Mouse (Mus musculus): ENCODE results near the gene Gm21887. TPM values are rescaled to one million over a fixed set of nuclear protein-coding genes. Genes with fewer than 3 reads are reported as not detected.
A peak's percentile ranks its signal among the peaks of the same experiment; 100 is the strongest.
"Not testable (repeated sequence)": the region's sequence is repeated elsewhere in the genome, so short reads cannot be mapped to it uniquely, and the experiment has no call there.

Gene Gm21887
- polyA plus RNA-seq, 1 experiment: 9.0 TPM

DNA sequence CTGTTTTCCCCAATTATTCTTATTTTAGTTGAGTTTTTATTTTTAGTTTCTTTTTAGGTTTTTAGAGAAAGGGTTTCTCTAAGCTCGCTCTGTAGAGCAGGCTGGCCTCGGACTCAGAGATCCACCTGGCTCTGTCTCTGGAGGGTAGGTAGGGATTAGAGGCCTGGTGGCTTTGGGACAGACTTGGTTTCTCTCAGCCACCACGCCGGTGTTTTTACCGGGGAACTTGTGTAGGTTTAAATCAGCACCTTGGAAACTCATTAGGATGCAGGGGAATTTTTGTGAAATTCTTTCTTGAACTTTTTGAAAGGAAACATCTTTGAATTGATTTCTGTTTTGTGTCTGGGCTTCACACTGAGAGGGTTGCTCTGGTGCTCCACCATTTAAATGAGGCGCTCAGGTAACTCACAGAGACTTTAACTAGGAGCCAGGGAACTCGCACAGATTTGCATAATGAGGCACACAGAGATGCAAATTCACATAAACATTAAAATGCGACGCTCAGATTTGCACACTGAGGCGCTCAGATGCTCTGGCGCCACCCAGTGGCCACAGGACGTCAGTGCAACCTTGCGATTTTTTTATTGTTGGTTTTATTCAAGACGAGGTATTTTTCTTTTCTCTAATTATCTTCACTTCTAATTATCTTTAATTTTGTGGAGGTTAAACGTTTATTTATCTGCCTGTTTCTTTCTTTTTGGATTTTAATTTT lies 12.4 kb downstream of the Gm21887 start:
- not testable (repeated sequence) for H3K27ac ChIP-seq (ENCODE audit: insufficient read depth, low read depth, low read length); H3K27me3 ChIP-seq (ENCODE audit: control insufficient read depth, insufficient read depth, low read length); H3K4me3 ChIP-seq (ENCODE audit: low read depth, low read length); H3K4me1 ChIP-seq (ENCODE audit: control insufficient read depth, insufficient read depth, insufficient read length, low read length)
- peak; percentile 64; the same call in 1 of the 2 replicates for TF ChIP-seq CTCF (IDR thresholded peaks at IDR 0.05; ENCODE audit: extremely low read depth, insufficient read length, insufficient replicate concordance, low read depth, low read length)
- peaks cover 29% of the 10 kb centered on the region for H3K36me3 ChIP-seq (ENCODE audit: control insufficient read depth, insufficient read depth, low read length)
- 57% methylated on average over 15 of the region's 15 CpGs for WGBS

Other genes starting within 250 kb of the Gm21887 start
- gene 4933400A11Rik, start 230.0 kb upstream of the Gm21887 start, polyA plus RNA-seq (2012; rRNA removed): not detected in 2 replicates